Mouse (Mus musculus) midbrain, embryonic 14.5 days (tissue): ENCODE data around the gene Kcnj10. TPM values are rescaled to one million over a fixed set of nuclear protein-coding genes. Genes with fewer than 3 reads are reported as not detected.

Experiments used
- ATAC-seq: fragments of 200-750 bp; cut with Nextera tagmentation; 2 replicates; pipeline ENCODE4 v1.8.0; 2017; ENCODE audit warnings: moderate number of reproducible peaks, moderate library complexity; ENCODE audit not compliant: low FRiP score, low TSS enrichment
- DNase-seq: peaks from one replicate; pipeline ENCODE4 v3.0.0-alpha.2; 2015
- H3K27ac ChIP-seq: fragments of 300-500 bp; sonication (generic); replicated peaks from 2 replicates; pipeline ENCODE4 v1.5.1; 2014; ENCODE audit warnings: mild to moderate bottlenecking, low read depth, low read length, moderate library complexity
- H3K27me3 ChIP-seq: fragments of 300-500 bp; sonication (generic); 2 replicates; pipeline ENCODE4 v1.6.1; 2014; ENCODE audit warnings: low read length, control low read depth, mixed read lengths; ENCODE audit not compliant: control insufficient read depth, insufficient read depth
- H3K36me3 ChIP-seq: fragments of 300-500 bp; sonication (generic); 2 replicates; pipeline ENCODE4 v1.6.1; 2014; ENCODE audit warnings: low read length, control low read depth; ENCODE audit not compliant: control insufficient read depth, insufficient read depth
- H3K4me1 ChIP-seq: fragments of 300-500 bp; sonication (generic); 2 replicates; pipeline ENCODE4 v1.6.1; 2014; ENCODE audit warnings: mild to moderate bottlenecking, antibody characterized with exemption, low read length, control low read depth; ENCODE audit not compliant: control insufficient read depth, insufficient read depth
- H3K4me2 ChIP-seq: fragments of 300-500 bp; sonication (generic); 2 replicates; pipeline ENCODE4 v1.6.1; 2014; ENCODE audit warnings: mild to moderate bottlenecking, low read length, moderate library complexity
- H3K4me3 ChIP-seq: fragments of 300-500 bp; sonication (generic); replicated peaks from 2 replicates; pipeline ENCODE4 v1.5.1; 2014; ENCODE audit warnings: low read depth, low read length
- H3K9ac ChIP-seq: fragments of 300-500 bp; sonication (generic); replicated peaks from 2 replicates; pipeline ENCODE4 v1.6.1; 2014; ENCODE audit warnings: mild to moderate bottlenecking, low read length, moderate library complexity
- H3K9me3 ChIP-seq: fragments of 300-500 bp; sonication (generic); 2 replicates; pipeline ENCODE4 v1.6.1; 2016; ENCODE audit warnings: low read length, control low read depth, mixed read lengths; ENCODE audit not compliant: control insufficient read depth
- WGBS: fragments of 180-500 bp; shearing (Covaris S2); extraction: QIAGEN DNeasy Blood & Tissue Kit; methylation state at CpG from one replicate; pipeline ENCODE4 v1.1.7; 2014; 5-methylcytosine and 5-hydroxymethylcytosine counted together
- polyA plus RNA-seq: library from polyadenylated mRNA; unstranded; fragments of >200 nt; fragmentation: Nextera tagmentation; extraction: Ambion mirVana; gene quantifications from 2 replicates; pipeline ENCODE4 v1.2.1, GENCODE M21; 2014

Gene Kcnj10
- polyA plus RNA-seq, 1 experiment from 2014 or later = 1.5 TPM

DNA sequence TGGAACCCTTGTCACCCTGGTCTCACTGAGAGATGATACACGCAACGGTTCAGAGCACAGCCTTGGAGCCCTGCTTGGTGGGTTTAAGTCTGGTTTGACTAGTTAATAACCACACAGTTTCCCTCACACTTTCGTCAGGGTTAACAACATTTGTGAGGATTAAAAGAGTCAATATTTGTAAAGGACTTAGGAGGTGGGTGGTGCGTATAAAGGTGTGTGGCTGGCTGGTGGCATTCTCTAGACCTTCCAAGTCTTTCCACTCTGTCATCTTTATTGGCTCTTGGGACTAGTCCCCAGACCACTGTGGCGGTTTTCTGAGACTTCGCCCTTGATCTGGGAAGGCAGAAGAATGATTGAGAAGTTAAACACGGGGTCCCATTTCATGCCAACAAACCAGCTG is 3.8 kb downstream of the Kcnj10 start:
- Histone ChIP-seq H3K4me2 (no peak overlapping the region), H3K27me3 (peaks cover 4% of the 10 kb centered on the region; the same call in 1 of the 2 replicates), H3K4me3 (no peak overlapping the region), H3K36me3 (no peaks in the 10 kb centered on the region), H3K9ac (no peak overlapping the region), H3K9me3 (no peaks in the 10 kb centered on the region), H3K27ac (no peak overlapping the region), H3K4me1 (peaks cover 11% of the 10 kb centered on the region)
- ATAC-seq = no peak
- 87% methylated on average over 7 of the region's 7 CpGs for WGBS
- no peak for DNase-seq

DNA sequence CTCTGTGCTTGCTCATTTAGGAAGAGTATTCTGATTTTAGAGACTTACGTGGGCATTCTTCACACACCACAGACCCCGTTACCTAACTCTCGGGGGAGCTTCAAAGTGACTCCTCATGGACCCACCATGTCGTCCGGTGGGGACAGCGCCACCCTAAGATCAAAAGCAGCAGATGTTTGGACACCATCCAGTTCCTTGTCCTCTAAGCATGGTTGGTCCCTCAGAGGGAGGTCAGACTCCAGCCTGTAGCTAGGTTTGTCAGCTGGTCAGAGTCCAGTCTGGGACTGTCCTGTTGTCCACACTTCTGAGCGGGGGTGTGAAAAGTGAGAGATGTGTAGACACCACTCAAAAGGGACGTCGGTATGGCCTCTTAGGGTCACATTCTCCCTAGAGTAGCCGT is 5.7 kb downstream of the Kcnj10 start:
- peaks cover 2% of the 10 kb centered on the region; the same call in 1 of the 2 replicates for H3K27me3 ChIP-seq
- H3K9me3 ChIP-seq = no peaks in the 10 kb centered on the region
- H3K9ac ChIP-seq = no peak overlapping the region
- no peaks in the 10 kb centered on the region for H3K36me3 ChIP-seq
- no peak for DNase-seq
- WGBS = 88% methylated on average over 10 of the region's 10 CpGs
- H3K27ac ChIP-seq = no peak overlapping the region
- no peak overlapping the region for H3K4me3 ChIP-seq
- no peak for ATAC-seq
- no peak overlapping the region for H3K4me2 ChIP-seq
- H3K4me1 ChIP-seq = peaks cover 24% of the 10 kb centered on the region

GRCm38 (mm10) chr1:172347382-172347781 is 6.4 kb downstream of the Kcnj10 start:
- H3K9ac ChIP-seq = no peak overlapping the region
- H3K4me3 ChIP-seq = no peak overlapping the region
- DNase-seq = no peak
- ATAC-seq = no peak
- H3K36me3 ChIP-seq = no peaks in the 10 kb centered on the region
- H3K27ac ChIP-seq = no peak overlapping the region
- H3K27me3 ChIP-seq = no peaks in the 10 kb centered on the region
- peaks cover 24% of the 10 kb centered on the region for H3K4me1 ChIP-seq
- 93% methylated on average over 12 of the region's 12 CpGs for WGBS
- H3K9me3 ChIP-seq = no peaks in the 10 kb centered on the region
- H3K4me2 ChIP-seq = no peak overlapping the region

GRCm38 (mm10) chr1:172349504-172349903 is 8.5 kb downstream of the Kcnj10 start:
- Histone ChIP-seq H3K4me1 (peaks cover 24% of the 10 kb centered on the region), H3K4me2 (peak overlapping the region; percentile 34), H3K9me3 (no peaks in the 10 kb centered on the region), H3K27me3 (no peaks in the 10 kb centered on the region), H3K27ac (peak overlapping the region; percentile 86), H3K9ac (peak overlapping the region; percentile 36; the same call in 1 of the 2 replicates), H3K36me3 (no peaks in the 10 kb centered on the region), H3K4me3 (no peak overlapping the region)
- WGBS = 29% methylated on average over 5 of the region's 5 CpGs
- DNase-seq (no peak), ATAC-seq (peak; percentile 18)

DNA sequence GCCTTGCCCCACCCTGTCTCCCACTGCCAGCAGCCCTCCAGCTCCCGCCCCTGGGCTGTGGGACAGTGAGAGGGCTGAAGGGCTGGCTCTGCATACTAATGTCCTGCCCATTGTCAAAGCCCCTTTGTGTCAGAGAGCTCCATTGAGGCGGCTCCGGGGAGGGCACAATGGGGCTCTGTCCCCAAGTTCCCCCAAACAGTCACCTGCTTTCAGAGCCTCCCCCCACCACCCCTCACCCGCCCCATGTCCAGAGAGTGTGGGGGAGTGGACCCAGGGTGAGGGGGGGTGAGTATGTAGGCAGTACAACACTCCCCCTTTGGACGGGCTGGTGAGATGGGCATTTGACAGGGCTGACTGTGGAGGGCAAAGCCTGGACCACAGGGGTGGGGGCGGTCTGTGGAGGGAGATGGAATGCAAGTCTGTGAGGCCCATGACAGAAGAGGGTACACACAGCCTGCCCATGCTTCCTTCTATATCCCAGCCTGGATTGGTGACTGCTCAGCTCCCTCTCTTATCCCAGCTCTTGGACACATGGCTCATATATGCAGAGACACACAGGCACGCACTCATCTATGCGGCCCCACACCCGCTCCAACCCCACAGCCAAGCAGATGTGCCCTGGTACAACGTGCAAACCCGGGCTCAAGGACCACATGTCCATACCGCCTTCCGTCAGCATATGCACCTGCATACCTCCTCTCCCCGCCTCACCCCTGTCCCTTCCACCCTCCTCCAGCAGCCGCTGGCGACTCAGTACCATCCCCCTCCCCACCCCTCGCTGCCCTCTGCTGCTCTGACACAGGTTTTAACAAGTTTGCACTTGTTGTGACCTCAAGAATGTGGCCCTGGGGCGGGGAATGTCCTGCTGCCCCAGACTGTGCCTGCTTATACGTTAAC is 9.2 kb downstream of the Kcnj10 start:
- Histone ChIP-seq H3K36me3 (no peaks in the 10 kb centered on the region), H3K4me2 (peak overlapping the region; percentile 34), H3K9me3 (no peaks in the 10 kb centered on the region), H3K4me1 (peaks cover 27% of the 10 kb centered on the region), H3K9ac (peak overlapping the region; percentile 36; the same call in 1 of the 2 replicates), H3K27me3 (no peaks in the 10 kb centered on the region), H3K27ac (peak overlapping the region; percentile 86), H3K4me3 (no peak overlapping the region)
- 2% methylated on average over 19 of the region's 19 CpGs for WGBS
- peak; percentile 83 for DNase-seq
- peak; percentile 93 for ATAC-seq

GRCm38 (mm10) chr1:172352001-172352400 is 11.0 kb downstream of the Kcnj10 start:
- no peaks in the 10 kb centered on the region for H3K36me3 ChIP-seq
- H3K4me1 ChIP-seq = peaks cover 41% of the 10 kb centered on the region
- H3K4me2 ChIP-seq = no peak overlapping the region
- DNase-seq (no peak), ATAC-seq (no peak)
- no peak overlapping the region for H3K27ac ChIP-seq
- H3K27me3 ChIP-seq = no peaks in the 10 kb centered on the region
- H3K9me3 ChIP-seq = no peaks in the 10 kb centered on the region
- H3K9ac ChIP-seq = no peak overlapping the region
- 75% methylated on average over 6 of the region's 6 CpGs for WGBS
- H3K4me3 ChIP-seq = no peak overlapping the region

- H3K27ac ChIP-seq = no peak overlapping the region
- H3K4me2 ChIP-seq = no peak overlapping the region
- 93% methylated on average over 3 of the region's 3 CpGs for WGBS
- H3K36me3 ChIP-seq = no peaks in the 10 kb centered on the region
- no peak for DNase-seq
- H3K27me3 ChIP-seq = no peaks in the 10 kb centered on the region
- H3K9me3 ChIP-seq = no peaks in the 10 kb centered on the region
- no peak overlapping the region for H3K9ac ChIP-seq
- H3K4me3 ChIP-seq = no peak overlapping the region
- H3K4me1 ChIP-seq = peaks cover 41% of the 10 kb centered on the region
- no peak for ATAC-seq
Observed at GRCm38 (mm10) chr1:172352453-172352852, 11.4 kb downstream of the Kcnj10 start.

- H3K4me2 ChIP-seq = no peak overlapping the region
- H3K27me3 ChIP-seq = no peaks in the 10 kb centered on the region
- 0 out of 2 replicates have a peak overlapping the region, but pooled peaks have one; percentile 6 for H3K27ac ChIP-seq
- H3K9ac ChIP-seq = no peak overlapping the region
- peak; percentile 57; the same call in 1 of the 2 replicates for ATAC-seq
- H3K9me3 ChIP-seq = no peaks in the 10 kb centered on the region
- no peak overlapping the region for H3K4me3 ChIP-seq
- DNase-seq = peak; percentile 83
- 5% methylated on average over 3 of the region's 3 CpGs for WGBS
- H3K4me1 ChIP-seq = peaks cover 24% of the 10 kb centered on the region
- H3K36me3 ChIP-seq = no peaks in the 10 kb centered on the region
Observed at GRCm38 (mm10) chr1:172355336-172355735, 14.3 kb downstream of the Kcnj10 start.

- H3K27ac ChIP-seq = no peak overlapping the region
- no peak overlapping the region for H3K4me3 ChIP-seq
- no peaks in the 10 kb centered on the region for H3K9me3 ChIP-seq
- H3K9ac ChIP-seq = no peak overlapping the region
- ATAC-seq (no peak), DNase-seq (peak; percentile 81)
- H3K4me2 ChIP-seq = no peak overlapping the region
- peaks cover 16% of the 10 kb centered on the region for H3K4me1 ChIP-seq
- no peaks in the 10 kb centered on the region for H3K27me3 ChIP-seq
- H3K36me3 ChIP-seq = no peaks in the 10 kb centered on the region
- 0% methylated on average over 1 of the region's 1 CpGs for WGBS
Observed at GRCm38 (mm10) chr1:172357550-172357949, 16.5 kb downstream of the Kcnj10 start.
